Mouse (Mus musculus) embryonic fibroblast, embryonic 13.5 days (primary cell): ENCODE results near the gene Dcaf5.

Experiments
- CTCF ChIP-seq: IDR thresholded peaks from 2 replicates; pipeline ENCODE4 v1.5.1; 2011; ENCODE audit warnings: mild to moderate bottlenecking, control low read depth, low read length, moderate library complexity, borderline replicate concordance; ENCODE audit not compliant: insufficient read depth
- POLR2A ChIP-seq: IDR thresholded peaks from 2 replicates; pipeline ENCODE4 v1.6.1; 2011; ENCODE audit warnings: low read depth, mild to moderate bottlenecking, control low read depth, low read length, moderate library complexity

DNA sequence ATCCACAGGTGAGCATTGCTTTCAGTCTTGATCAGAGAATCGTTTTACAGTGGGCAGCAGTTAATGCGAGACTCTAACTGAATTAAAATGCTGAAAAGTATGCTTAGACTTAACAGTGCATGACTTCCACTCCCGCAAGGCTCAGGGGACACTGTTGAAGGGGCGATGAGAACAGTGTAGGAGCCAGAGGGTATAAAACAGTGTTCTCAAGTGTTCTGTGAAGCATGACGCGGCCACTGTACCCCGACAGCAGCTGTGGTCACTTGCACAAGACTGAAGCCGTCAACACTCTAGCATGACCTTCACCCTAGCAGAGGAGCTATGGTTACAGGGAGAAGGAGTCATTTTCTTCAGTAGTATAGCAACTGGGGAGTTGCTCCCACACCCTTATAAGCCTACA lies 52.9 kb downstream of the Dcaf5 start:
- TF ChIP-seq CTCF (no peak), POLR2A (no peak)
